Mouse (Mus musculus) gastrocnemius, postnatal 25 days (tissue): ENCODE measurements around the gene RPS10-NUDT3. TPM values are rescaled to one million over a fixed set of nuclear protein-coding genes. Genes with fewer than 3 reads are reported as not detected.
A peak's percentile ranks its signal among the peaks of the same experiment; 100 is the strongest.
"Not testable (repeated sequence)": the region's sequence is repeated elsewhere in the genome, so short reads cannot be mapped to it uniquely, and the experiment has no call there.

Source experiments
- DNase-seq: peaks from one replicate; pipeline ENCODE4 v3.0.0; 2022
- total RNA-seq, 2 experiments: library from RNA; stranded (reverse); gene quantifications; 1 replicate in 1 of 2; 2 replicates in 1 of 2; pipeline ENCODE4 v1.2.3; 2021

RPS10-NUDT3 gene
- total RNA-seq, 2 experiments from 2014 or later: not detected

DNA sequence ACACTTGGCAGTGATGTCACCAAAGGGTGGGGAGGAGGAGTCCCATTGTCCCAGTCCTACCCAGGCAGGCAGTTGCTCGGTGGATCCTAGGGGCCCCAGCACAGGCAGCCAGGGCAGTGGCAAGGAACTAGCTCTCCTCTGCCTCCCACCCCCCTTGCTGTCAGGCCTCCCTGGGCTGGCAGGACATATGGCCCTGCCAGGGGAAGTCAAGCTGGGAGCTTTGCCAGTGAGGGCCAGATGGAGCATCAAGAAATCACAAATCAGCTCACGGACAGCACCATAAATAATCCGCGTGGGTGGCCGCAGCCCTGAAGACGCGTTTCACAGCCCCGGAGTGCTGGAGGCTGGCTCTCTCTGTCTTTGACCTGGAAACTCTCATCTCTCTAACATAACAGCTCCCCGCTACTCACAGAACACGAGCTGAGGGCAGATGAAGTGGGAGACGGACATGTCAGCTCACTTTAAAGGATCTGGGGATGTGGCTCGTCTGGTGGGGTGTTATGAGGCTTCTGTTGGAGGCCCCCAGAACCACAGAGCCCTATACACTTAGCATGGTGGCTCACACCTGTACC is 7.6 kb upstream of the RPS10-NUDT3 start:
- peak; percentile 38 for DNase-seq

DNA sequence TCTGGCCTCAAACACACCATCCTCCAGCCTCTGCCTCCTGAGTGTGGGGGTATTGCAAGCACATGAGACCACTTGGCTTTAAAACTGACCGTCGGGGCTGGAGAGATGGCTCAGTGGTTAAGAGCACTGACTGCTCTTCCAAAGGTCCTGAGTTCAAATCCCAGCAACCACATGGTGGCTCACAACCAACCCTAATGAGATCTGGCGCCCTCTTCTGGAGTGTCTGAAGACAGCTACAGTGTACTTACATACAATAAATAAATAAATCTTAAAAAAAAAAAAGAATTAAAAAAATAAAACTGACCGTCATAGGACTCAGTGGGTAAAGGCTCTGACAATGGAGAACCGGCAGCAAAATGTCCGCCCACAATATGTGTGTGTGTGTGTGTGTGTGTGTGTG is 4.8 kb upstream of the RPS10-NUDT3 start:
- not testable (repeated sequence) for DNase-seq

DNA sequence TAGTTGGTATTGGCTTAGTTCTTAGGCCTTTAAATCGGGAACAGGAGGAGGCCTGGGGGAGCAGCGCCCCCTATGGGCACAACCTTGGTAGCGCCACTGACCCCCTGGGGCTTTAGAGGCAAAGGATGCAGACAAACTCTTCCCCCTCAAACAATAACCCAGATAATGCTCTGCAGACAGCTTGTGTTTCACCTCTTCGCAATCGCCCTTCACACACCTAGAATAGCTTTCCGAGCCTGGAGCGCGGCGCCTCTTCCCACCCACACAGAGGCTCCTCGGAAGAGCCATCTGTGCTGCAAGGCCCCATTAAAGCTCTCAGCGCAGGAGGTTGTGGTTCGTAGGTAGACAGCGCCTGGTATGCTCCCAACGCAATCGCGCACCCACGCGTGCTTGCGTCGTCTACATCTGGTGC is 3.9 kb upstream of the RPS10-NUDT3 start:
- no peak for DNase-seq

DNA sequence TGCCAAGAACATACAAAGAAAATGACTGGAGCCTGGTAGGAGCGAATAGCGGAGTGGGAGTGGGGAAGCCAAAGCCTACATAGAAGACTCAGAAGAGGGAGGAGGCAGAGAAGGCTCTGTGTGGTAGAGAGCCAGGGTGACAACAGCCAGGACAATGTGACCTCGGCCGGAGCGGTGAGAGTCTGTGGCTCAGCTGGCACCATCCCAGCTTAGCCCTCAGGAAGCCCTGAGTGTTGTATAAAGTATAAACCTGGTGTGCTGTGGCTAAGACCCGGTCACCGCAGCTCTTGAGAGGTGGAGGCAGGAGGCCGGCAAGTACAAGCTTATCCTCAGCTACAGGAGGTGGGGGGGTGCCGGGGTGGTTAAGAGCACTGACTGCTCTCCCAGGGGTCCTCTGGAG is 2.3 kb upstream of the RPS10-NUDT3 start:
- no peak for DNase-seq

DNA sequence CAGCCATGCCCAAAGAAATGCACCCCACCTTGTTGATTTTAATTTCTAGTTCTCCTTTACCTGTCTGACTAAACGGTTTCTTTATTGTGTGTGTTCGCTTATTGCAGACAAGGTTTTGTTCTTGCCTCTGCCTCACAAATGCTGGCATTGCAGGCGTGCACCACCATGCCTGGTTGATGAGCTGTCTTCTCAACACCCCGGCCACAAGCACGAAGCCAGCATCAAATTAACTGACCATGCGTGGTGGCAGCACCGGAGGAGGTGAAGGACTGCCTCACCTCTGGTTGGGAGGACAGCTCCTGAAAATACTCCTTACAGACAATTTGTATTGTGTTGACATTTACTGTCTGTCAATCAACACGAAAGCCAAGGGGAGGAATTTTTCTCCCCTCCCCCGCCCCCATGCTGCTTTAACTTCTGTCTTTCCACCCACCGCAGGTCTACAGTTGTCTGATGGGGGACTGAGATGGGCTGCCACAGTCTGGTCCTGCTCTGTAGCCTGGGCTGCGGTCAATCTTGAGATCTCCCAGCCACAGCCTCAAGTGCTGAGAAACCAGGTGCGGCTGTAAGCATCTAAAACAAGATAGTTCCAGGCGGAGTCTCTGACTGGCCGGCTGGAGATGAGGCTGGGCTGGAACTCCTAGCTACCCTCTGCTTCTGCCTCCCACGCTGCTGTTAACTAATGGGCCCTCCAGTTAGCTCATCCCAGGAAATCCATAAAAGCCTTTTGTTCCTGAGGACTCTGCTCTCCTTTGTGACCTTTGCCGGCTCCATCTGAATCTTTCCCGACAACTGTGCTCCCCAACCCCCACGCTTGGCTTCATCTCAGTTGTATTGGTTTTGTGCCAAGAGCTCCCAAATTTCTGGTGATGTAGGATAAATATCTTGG is 1.4 kb upstream of the RPS10-NUDT3 start, which contains the start of gene Rps10:
Rps10 (minus strand) TSS at position 538 of the 889 bp plus-strand sequence.
- no peak for DNase-seq

DNA sequence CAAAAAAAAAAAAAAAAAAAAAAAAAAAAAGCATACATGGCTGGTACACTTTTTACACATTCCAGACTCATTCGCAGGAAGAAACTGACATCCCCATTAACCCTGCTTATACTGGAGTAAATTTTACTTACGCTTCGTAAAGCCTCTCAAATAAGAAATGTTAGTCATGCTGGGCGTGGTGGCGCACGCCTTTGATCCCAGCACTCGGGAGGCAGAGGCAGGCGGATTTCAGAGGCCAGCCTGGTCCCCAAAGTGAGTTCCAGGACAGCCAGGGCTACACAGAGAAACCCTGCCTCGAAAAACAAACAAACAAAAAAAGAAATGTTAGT is 517 bp upstream of the RPS10-NUDT3 start:
- DNase-seq: not testable (repeated sequence)

DNA sequence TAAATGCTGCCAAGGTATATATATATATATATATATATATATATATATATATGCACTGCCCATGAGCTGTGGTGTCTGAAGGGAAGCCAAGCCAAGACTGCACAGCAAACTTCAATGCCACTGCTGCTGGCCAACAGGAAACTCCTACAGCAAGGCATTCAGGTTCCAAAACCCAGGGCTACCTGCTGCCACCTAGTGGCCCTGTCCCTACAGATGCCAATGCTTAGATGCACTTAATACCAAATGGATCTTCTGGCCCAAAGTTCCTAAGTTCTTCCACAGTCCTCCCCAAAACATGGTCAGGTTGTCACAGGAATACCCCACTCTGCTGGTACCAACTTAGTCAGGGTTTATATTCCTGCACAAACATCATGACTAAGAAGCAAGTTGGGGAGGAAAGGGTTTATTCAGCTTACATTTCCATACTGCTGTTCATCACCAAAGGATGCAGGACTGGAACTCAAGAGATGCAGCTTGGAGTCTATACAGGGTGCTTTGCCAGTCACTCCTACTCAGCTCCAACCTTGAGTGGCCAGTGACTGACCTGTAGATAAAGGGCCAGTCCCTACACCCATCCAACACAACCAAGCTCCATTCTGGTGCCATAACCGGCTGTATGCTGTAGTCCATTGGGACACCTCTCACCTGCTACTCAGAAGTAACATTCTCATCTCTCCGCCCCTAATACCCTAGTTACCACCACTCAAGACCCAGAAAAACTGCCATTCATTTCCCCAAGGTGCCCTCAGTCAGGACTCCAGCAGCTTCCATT is 5.6 kb downstream of the RPS10-NUDT3 start:
- DNase-seq: peak; percentile 54

DNA sequence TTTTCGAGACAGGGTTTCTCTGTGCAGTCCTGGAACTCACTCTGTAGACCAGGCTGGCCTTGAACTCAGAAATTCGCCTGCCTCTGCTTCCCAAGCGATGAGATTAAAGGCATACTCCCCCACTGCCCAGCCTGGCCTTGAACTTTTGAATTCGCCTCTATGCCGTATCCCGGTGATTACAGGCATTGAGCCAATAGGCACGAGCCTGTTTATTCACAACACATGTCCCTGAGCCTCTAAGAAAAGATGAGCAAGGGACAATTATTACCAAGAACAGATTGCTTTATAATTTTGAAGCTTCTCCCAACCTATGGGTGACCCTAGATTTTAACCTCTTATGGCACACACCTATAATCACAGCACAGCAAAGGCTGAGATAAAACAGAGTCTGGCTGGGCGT is 6.6 kb downstream of the RPS10-NUDT3 start:
- DNase-seq: no peak

DNA sequence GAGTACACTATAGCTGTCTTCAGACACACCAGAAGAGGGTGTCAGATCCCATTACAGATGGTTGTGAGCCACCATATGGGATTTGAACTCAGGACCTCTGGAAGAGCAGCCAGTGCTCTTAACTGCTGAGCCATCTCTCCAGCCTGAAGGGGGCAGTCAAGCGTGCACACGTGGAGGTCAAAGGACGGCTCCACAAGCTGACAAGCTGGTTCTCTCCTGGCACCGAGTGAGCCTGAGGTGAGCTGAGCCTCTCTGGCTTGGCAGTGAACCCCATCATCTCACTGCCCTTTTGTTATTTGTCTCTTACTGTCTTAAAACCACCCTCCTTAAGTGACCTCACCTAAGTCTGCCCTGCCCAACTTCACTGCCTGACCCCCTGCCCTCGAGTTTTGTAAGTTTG is 7.6 kb downstream of the RPS10-NUDT3 start:
- no peak for DNase-seq

DNA sequence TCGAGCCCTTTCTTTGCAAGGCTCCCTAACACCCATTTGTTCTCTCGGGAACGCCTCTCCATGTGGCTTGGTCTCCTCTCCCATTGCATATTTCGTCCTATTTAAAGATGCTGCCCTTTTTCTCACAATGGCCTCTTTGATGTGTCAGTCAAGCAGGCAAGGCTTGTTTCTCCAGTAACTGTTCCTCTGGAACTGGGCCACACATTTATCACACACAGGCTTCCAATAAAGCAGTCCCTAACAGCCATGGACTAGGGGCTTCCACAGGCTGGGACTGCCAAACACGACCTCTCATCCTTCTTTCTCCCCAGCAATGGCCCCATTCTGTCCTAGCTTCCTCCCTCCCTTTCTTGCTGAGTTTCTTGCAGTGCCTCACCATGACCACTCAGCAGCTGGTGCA is 8.3 kb downstream of the RPS10-NUDT3 start:
- no peak for DNase-seq

DNA sequence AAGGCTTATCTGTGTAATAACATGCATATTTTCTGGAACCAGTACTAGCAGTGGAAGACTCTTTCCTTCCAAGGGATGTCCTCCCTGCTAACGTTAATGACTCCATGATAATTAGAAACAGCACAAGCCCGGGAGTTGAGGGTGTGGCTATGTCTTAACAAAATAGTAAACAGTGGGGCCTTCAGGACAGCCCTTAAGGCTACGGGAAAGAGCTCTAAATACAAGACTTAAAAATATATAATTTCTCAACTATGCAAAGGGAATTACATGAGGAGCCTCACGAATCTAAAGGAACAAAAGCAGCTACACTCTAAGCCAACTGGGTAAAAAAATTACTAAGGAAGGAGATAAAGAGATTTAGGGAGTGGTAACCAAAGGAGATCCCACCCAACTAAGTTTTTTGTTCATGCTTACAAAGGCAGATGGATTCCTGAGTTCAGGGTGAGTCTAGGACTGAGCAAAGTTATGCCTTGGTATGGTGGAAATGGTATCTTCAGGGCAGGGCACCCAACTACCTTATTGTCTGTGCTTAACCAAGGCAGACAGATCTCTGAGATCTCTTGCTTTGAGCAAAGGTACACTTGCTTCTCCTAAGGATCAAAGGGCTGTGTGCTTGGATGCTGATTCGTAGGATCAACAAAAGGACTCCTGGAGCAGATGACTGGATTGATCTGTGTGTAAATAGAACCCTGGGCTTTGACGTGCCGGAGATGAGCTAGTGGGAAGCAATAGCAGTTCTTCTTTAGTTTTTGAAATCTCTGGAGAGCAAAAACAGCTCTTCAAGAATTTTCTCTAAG is 9.4 kb downstream of the RPS10-NUDT3 start:
- DNase-seq: no peak

DNA sequence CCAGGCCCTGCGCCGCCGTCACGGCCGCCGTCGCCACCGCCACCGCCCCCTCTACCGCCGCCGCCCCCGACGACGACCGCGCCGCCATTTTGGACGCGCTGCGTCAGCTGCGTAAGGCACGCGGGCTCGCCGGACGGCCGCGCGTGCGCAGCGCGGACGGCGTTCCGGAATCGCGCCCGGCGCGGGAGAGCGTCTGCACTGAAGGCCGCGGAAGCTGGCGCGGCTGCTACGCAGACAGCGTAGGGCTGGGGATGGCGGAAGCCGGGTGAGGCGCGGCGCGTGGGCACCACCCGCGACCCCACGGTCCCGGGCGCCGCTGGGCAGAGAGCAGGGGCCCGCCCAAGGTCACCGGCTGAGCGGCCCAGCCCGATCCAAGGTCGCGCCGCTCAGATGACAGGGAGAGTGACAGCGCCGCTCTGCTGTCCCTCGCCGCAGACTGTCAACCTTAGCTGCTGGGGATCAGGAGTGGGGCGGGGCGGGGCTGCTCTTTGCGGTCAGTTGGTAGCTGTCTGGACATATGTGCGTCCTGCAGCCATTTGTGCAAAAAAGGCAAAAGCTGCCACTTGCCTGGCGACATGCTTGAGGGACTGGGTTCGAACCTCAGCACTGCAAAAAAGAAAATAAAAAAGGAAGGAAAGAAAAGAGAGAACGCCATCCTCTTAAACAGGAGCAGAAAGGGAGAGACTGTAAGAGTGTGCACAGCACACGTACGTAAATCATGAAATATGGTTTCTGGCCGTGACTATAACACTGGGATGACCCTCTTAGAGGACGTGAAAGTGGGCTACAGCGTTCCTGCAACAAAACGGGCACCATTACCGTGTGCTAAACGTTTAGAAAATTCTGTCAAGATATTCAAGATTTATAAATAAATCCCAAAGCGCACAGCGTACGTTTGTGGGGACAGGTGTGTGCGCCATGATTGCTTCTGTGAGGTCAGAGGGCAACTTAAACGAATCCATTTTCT is 11.4 kb downstream of the RPS10-NUDT3 start, which contains the start of gene Nudt3:
Nudt3 (minus strand) TSS at position 136 of the 967 bp plus-strand sequence.
- DNase-seq: peak; percentile 89

DNA sequence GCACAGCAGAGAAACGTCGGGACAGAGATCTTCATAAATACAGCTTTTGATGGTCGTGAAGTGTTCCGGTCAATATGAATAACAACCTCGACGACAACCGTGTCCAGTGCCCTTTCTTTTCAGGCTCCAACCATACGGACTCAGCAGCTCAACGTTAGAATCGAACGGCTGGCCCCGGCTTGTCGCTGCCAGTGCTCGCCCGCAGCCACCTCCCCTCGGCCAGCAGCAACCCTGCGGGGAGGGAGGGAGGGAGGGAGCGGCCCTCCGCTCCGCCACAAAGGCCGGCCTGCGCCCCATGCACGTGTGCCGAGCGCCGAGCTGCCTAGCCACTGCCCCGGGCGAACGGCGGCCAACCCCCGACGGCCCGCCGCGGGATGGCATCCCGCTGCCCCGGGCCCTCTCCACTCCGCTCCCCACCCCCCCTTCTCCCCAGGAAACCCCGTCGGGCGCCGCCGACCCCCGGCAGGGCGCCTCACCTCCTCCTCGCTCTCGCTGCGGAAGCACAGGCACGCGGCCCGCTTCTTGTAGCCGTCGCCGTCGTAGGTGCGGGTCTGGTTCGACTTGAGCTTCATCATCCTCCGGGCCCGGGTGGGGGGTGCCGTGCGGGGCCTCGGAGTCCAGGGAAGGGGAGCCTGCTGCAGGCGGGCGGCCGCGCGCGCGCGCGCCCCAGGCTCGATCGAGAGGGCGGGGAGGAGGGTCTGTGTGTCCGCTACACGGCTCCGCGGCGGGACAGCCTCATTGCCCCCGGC is 12.2 kb downstream of the RPS10-NUDT3 start:
- DNase-seq: peak; percentile 34

DNA sequence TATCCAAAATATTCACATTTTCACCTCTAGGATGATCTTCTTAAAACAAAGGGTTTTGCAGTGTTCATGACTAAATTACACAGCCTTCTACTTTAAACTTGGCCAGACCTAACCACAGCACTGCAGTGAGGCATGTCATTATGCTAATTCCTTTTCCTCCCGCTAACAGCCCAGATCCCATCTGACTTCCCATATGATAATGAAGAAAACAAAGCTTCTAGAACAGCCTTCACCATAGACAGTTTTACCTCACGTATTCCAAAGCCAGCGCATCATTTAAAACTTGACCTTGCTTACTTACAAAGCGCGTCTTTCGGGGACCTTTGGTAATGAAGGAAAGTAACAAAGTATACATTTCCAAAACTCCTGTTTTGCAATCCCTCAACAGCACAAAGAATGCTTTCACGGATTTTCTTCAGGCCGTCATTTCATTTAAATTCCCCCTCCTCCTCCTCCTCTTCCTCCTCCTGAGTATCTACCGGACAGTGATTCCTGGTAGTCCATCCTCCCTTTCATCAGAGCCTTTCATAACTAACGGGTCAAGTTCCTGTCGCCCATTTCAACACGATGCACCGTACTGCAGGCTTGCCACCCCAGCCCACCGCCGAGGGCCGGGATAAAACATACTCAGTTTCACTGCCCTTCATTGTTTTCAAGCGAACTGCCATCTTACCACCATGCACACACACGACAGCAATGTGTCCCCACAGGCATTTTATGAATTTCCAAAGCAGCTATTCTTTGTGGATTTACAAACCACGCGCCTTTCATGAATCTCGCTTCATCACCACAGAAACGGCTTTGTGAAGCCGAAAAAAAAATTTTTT is 13.1 kb downstream of the RPS10-NUDT3 start:
- no peak for DNase-seq

DNA sequence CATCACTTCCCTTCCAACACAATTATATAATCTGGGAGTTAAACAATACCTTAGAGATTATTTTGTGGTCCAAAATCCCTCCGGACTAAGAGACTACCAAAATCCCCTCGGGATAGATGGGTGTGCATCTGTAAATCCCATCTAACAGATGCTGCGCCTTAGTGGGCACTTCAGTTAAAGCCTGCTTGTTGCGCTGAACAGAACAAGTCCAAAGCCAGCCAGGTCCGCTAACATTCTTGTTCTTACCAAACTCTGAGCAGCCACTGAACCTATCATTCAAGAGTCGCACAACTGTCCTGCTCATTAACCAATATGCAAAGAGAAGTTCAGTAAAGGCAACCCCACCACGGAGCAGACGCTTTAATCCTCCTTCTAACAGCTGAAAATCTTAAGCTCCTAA is 13.9 kb downstream of the RPS10-NUDT3 start:
- DNase-seq: no peak

DNA sequence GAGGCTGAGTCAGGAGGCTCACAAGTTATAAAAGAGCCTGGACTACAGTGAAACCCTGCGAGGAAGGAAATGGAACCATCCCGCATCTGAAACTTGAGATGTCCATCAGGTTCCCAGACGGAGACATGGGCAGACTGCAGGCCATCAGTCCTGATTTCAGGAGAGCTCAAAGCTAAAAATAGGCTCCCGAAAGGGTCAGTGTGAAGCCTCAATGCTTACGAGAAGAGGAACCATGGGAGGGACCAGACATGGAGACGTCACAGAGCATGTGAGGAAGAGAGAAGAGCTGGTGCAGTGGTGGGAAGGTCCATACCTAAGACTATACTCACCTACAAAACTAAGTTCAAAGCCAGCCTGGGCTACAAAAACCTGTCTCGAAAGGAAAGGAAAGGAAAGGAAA is 19.6 kb downstream of the RPS10-NUDT3 start:
- DNase-seq: peak; percentile 63

DNA sequence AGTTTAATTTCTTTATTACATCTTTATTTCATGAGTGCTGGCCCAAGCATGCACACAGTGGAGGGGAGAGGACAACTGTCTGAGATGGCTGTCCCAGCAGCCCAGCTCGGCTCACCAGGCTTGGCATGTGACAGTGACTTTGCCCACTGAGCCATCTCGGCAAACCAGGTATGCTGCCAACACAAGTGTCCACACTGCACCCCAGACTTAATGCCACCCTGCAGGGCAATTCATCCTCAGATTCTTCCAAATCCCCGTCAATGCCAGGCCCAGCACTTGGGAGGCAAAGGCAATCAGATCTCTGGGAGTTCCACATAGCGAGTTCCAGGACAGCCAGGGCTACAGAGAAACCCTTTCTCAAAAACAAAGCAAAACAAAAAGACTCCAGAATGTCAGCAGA is 22.0 kb downstream of the RPS10-NUDT3 start:
- DNase-seq: no peak

DNA sequence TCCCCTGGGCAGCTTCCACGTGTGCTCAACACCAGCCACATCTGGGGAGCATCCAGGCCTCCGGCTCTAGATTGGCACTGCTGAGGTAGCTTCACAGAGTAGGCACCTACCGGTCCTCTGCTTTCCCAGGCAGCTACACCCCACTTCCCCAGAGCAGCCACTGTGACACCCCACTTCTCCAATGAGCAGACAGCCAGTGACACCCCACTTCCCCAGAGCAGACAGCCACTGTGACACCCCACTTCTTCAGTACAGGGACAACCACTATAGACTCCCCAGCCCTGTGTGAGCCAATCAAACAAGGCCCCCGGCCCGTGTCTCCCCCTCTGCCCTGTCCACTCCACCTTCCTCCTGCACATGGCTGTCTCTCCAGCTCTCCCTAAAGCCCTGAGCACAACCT is 23.0 kb downstream of the RPS10-NUDT3 start:
- no peak for DNase-seq

DNA sequence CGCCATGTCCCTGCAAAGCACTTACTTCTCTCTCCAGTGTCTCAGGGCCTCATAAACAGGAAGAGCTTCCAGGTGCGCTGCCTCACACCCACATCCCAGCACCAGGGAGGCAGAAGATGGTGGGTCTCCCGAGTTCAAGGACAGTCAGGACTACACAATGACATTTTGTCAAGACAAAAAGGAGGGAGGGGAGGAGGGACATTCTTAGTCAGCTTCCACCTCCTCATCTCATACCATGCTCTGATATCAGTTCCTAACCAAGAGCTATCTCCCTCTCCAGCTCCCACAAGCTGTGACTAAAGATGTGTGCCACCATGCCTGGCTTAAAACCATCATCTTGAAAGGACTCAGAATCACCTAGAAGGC is 23.5 kb downstream of the RPS10-NUDT3 start:
- DNase-seq: no peak
